8 mouse cellular contexts compared by ENCODE assay signal in genomic region chr17:69120533-69121358, GRCm38 (mm10). TPM values are rescaled to one million over a fixed set of nuclear protein-coding genes. Genes with fewer than 3 reads are reported as not detected.
A peak's percentile ranks its signal among the peaks of the same experiment; 100 is the strongest.
DNase-seq lines count a peak whose midpoint lies in the region; ATAC-seq and TF ChIP-seq lines count a peak whose summit lies in the region.

No protein-coding gene starts in this region.

- no peaks in the 10 kb centered on the region for H3K27me3 ChIP-seq in cerebellum, adult 2 months (ENCODE audit: control insufficient read depth, insufficient read depth, low read length)
- no peaks in the 10 kb centered on the region for H3K27me3 ChIP-seq in neural tube, embryonic 14.5 days (ENCODE audit: control insufficient read depth, insufficient read depth, low read length)

- no peaks in the 10 kb centered on the region for H3K36me3 ChIP-seq in neural tube, embryonic 14.5 days (ENCODE audit: control insufficient read depth, insufficient read depth, low read length)

- DNase-seq in cerebellum, adult 8-10 months: no peak
- DNase-seq in cerebellum, adult 2 months: peak; percentile 36 to 37
- peak; percentile 46 for DNase-seq in forelimb bud, embryonic 11.5 days (ENCODE audit: low read depth, low spot score)
- peak; percentile 50 for DNase-seq in liver
- no peak for DNase-seq in layer of hippocampus, adult 9-10 months (ENCODE audit: low spot score)
- no peak for DNase-seq in left cerebral cortex, adult 11 months (ENCODE audit: low spot score)

- no peaks in the 10 kb centered on the region for H3K9me3 ChIP-seq in neural tube, embryonic 14.5 days (ENCODE audit: control insufficient read depth, low read length)

- no peak for TF ChIP-seq CTCF in cerebellum, adult 2 months (IDR thresholded peaks at IDR 0.05; ENCODE audit: borderline replicate concordance, insufficient read depth, low read depth, low read length)

- H3K4me1 ChIP-seq in cerebellum, adult 2 months (ENCODE audit: control insufficient read depth, insufficient read depth, low read length): peaks cover 3% of the 10 kb centered on the region; the same call in 1 of the 2 replicates
- peaks cover 10% of the 10 kb centered on the region for H3K4me1 ChIP-seq in neural tube, embryonic 14.5 days (ENCODE audit: control insufficient read depth, insufficient read depth, low read length)

- H3K4me2 ChIP-seq in neural tube, embryonic 14.5 days (ENCODE audit: low read depth, low read length): peak overlapping the region; percentile 47

- no peak overlapping the region for H3K27ac ChIP-seq in cerebellum, adult 2 months (ENCODE audit: insufficient read depth, low read length)
- peak overlapping the region; percentile 22; the same call in 1 of the 2 replicates for H3K27ac ChIP-seq in neural tube, embryonic 14.5 days (ENCODE audit: low read depth, low read length)

- peak overlapping the region; percentile 25; the same call in 1 of the 2 replicates for H3K9ac ChIP-seq in neural tube, embryonic 14.5 days (replicated peaks; ENCODE audit: low read depth, low read length)

- WGBS in cerebellum, adult 2 months: 9% methylated on average over 19 of the region's 19 CpGs
- WGBS in neural tube, embryonic 14.5 days: 9% methylated on average over 19 of the region's 19 CpGs

- H3K4me3 ChIP-seq in cerebellum, adult 2 months (replicated peaks; ENCODE audit: insufficient read depth, low read depth, low read length): peak overlapping the region; percentile 9
- H3K4me3 ChIP-seq in neural tube, embryonic 14.5 days (ENCODE audit: low read depth, low read length): peak overlapping the region; percentile 9; the same call in 1 of the 2 replicates

- no peak for TF ChIP-seq POLR2A in cerebellum, adult 2 months (IDR thresholded peaks at IDR 0.05; ENCODE audit: borderline replicate concordance, insufficient read depth, low read length)

- peak; percentile 63 for ATAC-seq in cerebellum, adult (ENCODE audit: insufficient number of reproducible peaks, low FRiP score, low TSS enrichment)
- ATAC-seq in neural tube, embryonic 14.5 days (ENCODE audit: low read depth): peak; percentile 85

RNA-seq across cellular contexts. Expression of gene Epb41l3, which starts 45.3 kb away (rescaled TPM):
- 236 and 247 TPM in 2 replicates for polyA plus RNA-seq in cerebellum, adult 2 months (2012; rRNA removed)
- polyA plus RNA-seq in neural tube, embryonic 14.5 days (2014; fragmentation: Nextera tagmentation; extraction: Ambion mirVana): 126 and 142 TPM in 2 replicates

Comparison
In these comparisons a context has a peak if more than half of its experiments do, and no peak if none do; other contexts are left out.
1. DNase-seq: peak in cerebellum, adult 2 months (2 of 2), forelimb bud, embryonic 11.5 days (single experiment) and liver (single experiment); none in cerebellum, adult 8-10 months (single experiment), layer of hippocampus, adult 9-10 months (single experiment) and left cerebral cortex, adult 11 months (single experiment).